Mouse (Mus musculus): ENCODE results near the gene Uspl1.
"Not testable (repeated sequence)": the region's sequence is repeated elsewhere in the genome, so short reads cannot be mapped to it uniquely, and the experiment has no call there.

- not testable (repeated sequence) for TF ChIP-seq EP300 (optimal IDR thresholded peaks at IDR 0.05); CTCF (IDR thresholded peaks at IDR 0.05; ENCODE audit: low read depth)
Measured at GRCm38 (mm10) chr5:149141155-149141554, 43.0 kb upstream of the Uspl1 start.

All from stomach, postnatal 0 days (tissue).